Mouse (Mus musculus) CH12.LX (cell line): Measurements from ENCODE around the gene Mst1. TPM values are rescaled to one million over a fixed set of nuclear protein-coding genes. Genes with fewer than 3 reads are reported as not detected.

Source experiments
- DNase-seq: peaks from one replicate; pipeline ENCODE4 v3.0.0-alpha.2; 2013; ENCODE audit errors: extremely low read depth
- H3K27ac ChIP-seq: 2 replicates; pipeline ENCODE4 v1.5.1; 2012; ENCODE audit warnings: low read depth, mild to moderate bottlenecking, control low read depth, moderate library complexity; ENCODE audit not compliant: insufficient read depth
- H3K27me3 ChIP-seq: replicated peaks from 2 replicates; pipeline ENCODE3; 2012; ENCODE audit warnings: inconsistent platforms
- H3K36me3 ChIP-seq, 2 experiments: replicated peaks in 1 of 2; 2 replicates each; pipeline versions ENCODE3 to v1.6.1; 2012; ENCODE audit warnings: inconsistent platforms in 1 of 2, low read length in 1 of 2, mild to moderate bottlenecking in 1 of 2, mixed read lengths in 1 of 2, moderate library complexity in 1 of 2; ENCODE audit not compliant: control insufficient read depth in 1 of 2, insufficient read depth in 1 of 2
- H3K4me1 ChIP-seq, 2 experiments: 2 replicates each; pipeline ENCODE4 v1.6.1; 2012; ENCODE audit warnings: inconsistent platforms in 1 of 2, moderate library complexity in 1 of 2; ENCODE audit not compliant: insufficient read depth in 2 of 2, control insufficient read depth in 1 of 2
- H3K4me2 ChIP-seq: 2 replicates; pipeline ENCODE4 v1.6.1; 2012; ENCODE audit warnings: low read depth, mild to moderate bottlenecking, control low read depth; ENCODE audit not compliant: poor library complexity, insufficient read depth, severe bottlenecking
- H3K4me3 ChIP-seq, 3 experiments: fragments of 150-350 bp in 1 of 3; sonication (generic) in 1 of 3; replicated peaks in 1 of 3; 2 replicates each; pipeline versions ENCODE3 to v1.5.1; 2011 to 2012; ENCODE audit warnings: low read depth in 2 of 3, low read length in 2 of 3, mild to moderate bottlenecking in 2 of 3, moderate library complexity in 2 of 3, control low read depth in 1 of 3, improper control_type of control experiment in 1 of 3, inconsistent platforms in 1 of 3, mixed read lengths in 1 of 3; ENCODE audit not compliant: poor library complexity in 1 of 3
- H3K79me2 ChIP-seq: replicated peaks from 2 replicates; pipeline ENCODE4 v1.6.1; 2012; ENCODE audit warnings: mild to moderate bottlenecking, moderate library complexity; ENCODE audit not compliant: control insufficient read depth, poor library complexity, insufficient read depth, severe bottlenecking; ENCODE audit errors: extremely low read depth
- H3K9ac ChIP-seq: 2 replicates; pipeline ENCODE4 v1.6.1; 2012; ENCODE audit warnings: low read depth, mild to moderate bottlenecking, control low read depth, moderate library complexity; ENCODE audit not compliant: insufficient read depth
- H3K9me3 ChIP-seq: replicated peaks from 2 replicates; pipeline ENCODE3; 2012; ENCODE audit warnings: low read length, inconsistent platforms, mixed read lengths
- CHD1 ChIP-seq: IDR thresholded peaks from 2 replicates; pipeline ENCODE4 v1.6.1; 2012; ENCODE audit warnings: low read depth, low read length, improper control_type of control experiment, inconsistent platforms
- CHD2 ChIP-seq: IDR thresholded peaks from 2 replicates; pipeline ENCODE4 v1.6.1; 2011; ENCODE audit warnings: low read length, improper control_type of control experiment
- CTCF ChIP-seq, 2 experiments: IDR thresholded peaks in 1 of 2; conservative IDR thresholded peaks in 1 of 2; 2 replicates each; pipeline ENCODE4 v1.5.1; 2011 to 2012; ENCODE audit warnings: low read depth in 2 of 2, low read length in 2 of 2, improper control_type of control experiment in 1 of 2, inconsistent platforms in 1 of 2, mild to moderate bottlenecking in 1 of 2, moderate library complexity in 1 of 2
- E2F4 ChIP-seq: IDR thresholded peaks from 2 replicates; pipeline ENCODE4 v1.6.1; 2011; ENCODE audit warnings: low read depth, low read length, improper control_type of control experiment; ENCODE audit not compliant: insufficient replicate concordance
- ELF1 ChIP-seq: IDR thresholded peaks from 2 replicates; pipeline ENCODE4 v1.6.1; 2014; ENCODE audit warnings: low read depth, mild to moderate bottlenecking, inconsistent platforms, low read length, improper control_type of control experiment
- EP300 ChIP-seq: IDR thresholded peaks from 2 replicates; pipeline ENCODE4 v1.6.1; 2011; ENCODE audit warnings: low read length, improper control_type of control experiment
- GABPA ChIP-seq: IDR thresholded peaks from 2 replicates; pipeline ENCODE4 v1.6.1; 2012; ENCODE audit warnings: low read depth, low read length, improper control_type of control experiment, inconsistent platforms; ENCODE audit not compliant: insufficient replicate concordance
- HCFC1 ChIP-seq: IDR thresholded peaks from 2 replicates; pipeline ENCODE4 v1.6.1; 2012; ENCODE audit warnings: low read depth, mild to moderate bottlenecking, inconsistent platforms, low read length, improper control_type of control experiment
- IRF4 ChIP-seq: IDR thresholded peaks from 2 replicates; pipeline ENCODE4 v1.6.1; 2014; ENCODE audit warnings: low read depth, mild to moderate bottlenecking, inconsistent platforms, low read length, improper control_type of control experiment
- KAT2A ChIP-seq: IDR thresholded peaks from 2 replicates; pipeline ENCODE4 v1.6.1; 2012; ENCODE audit warnings: low read length, improper control_type of control experiment, inconsistent platforms; ENCODE audit not compliant: insufficient replicate concordance
- MEF2A ChIP-seq: IDR thresholded peaks from 2 replicates; pipeline ENCODE4 v1.6.1; 2014; ENCODE audit warnings: low read depth, mild to moderate bottlenecking, inconsistent platforms, low read length, improper control_type of control experiment, borderline replicate concordance
- MXI1 ChIP-seq: IDR thresholded peaks from 2 replicates; pipeline ENCODE4 v1.6.1; 2011; ENCODE audit warnings: mild to moderate bottlenecking, low read depth, low read length, improper control_type of control experiment
- MYC ChIP-seq: IDR thresholded peaks from 2 replicates; pipeline ENCODE4 v1.6.1; 2011; ENCODE audit warnings: low read depth, mild to moderate bottlenecking, improper control_type of control experiment, low read length
- NELFE ChIP-seq: IDR thresholded peaks from 2 replicates; pipeline ENCODE4 v1.6.1; 2011; ENCODE audit warnings: low read depth, low read length, improper control_type of control experiment
- PAX5 ChIP-seq: IDR thresholded peaks from 2 replicates; pipeline ENCODE4 v1.6.1; 2012; ENCODE audit warnings: low read length, inconsistent platforms, mixed read lengths
- RAD21 ChIP-seq: IDR thresholded peaks from 2 replicates; pipeline ENCODE4 v1.6.1; 2011; ENCODE audit warnings: low read depth, mild to moderate bottlenecking, low read length, improper control_type of control experiment, moderate library complexity
- RCOR1 ChIP-seq: conservative IDR thresholded peaks from 2 replicates; pipeline ENCODE4 v1.6.1; 2012; ENCODE audit warnings: low read depth, mild to moderate bottlenecking, inconsistent platforms, low read length, improper control_type of control experiment
- SIN3A ChIP-seq: IDR thresholded peaks from 2 replicates; pipeline ENCODE4 v1.6.1; 2012; ENCODE audit warnings: low read length, improper control_type of control experiment, inconsistent platforms
- UBTF ChIP-seq: IDR thresholded peaks from 2 replicates; pipeline ENCODE4 v1.6.1; 2012; ENCODE audit warnings: low read depth, mild to moderate bottlenecking, inconsistent platforms, low read length, improper control_type of control experiment, moderate library complexity
- USF2 ChIP-seq: conservative IDR thresholded peaks from 2 replicates; pipeline ENCODE4 v1.6.1; 2011; ENCODE audit warnings: low read depth, low read length, improper control_type of control experiment
- ZC3H11A ChIP-seq: IDR thresholded peaks from 2 replicates; pipeline ENCODE4 v1.6.1; 2012; ENCODE audit warnings: low read depth, mild to moderate bottlenecking, inconsistent platforms, low read length, improper control_type of control experiment
- ZKSCAN1 ChIP-seq: IDR thresholded peaks from 2 replicates; pipeline ENCODE4 v1.6.1; 2012; ENCODE audit warnings: low read depth, inconsistent platforms, low read length, improper control_type of control experiment, borderline replicate concordance
- ZMIZ1 ChIP-seq: IDR thresholded peaks from 2 replicates; pipeline ENCODE4 v1.6.1; 2012; ENCODE audit warnings: low read depth, mild to moderate bottlenecking, inconsistent platforms, low read length, improper control_type of control experiment
- dilution Hi-C: fragments of 300-500 bp; cut with MboI; formaldehyde crosslinking; loops from 2 replicates; pipeline ENCODE4 v1.14.3; 2020; ENCODE audit warnings: low sequenced_read_pairs; ENCODE audit not compliant: extremely low pct_unique_long_range_greater_than_20kb, extremely low pct_ligation_motif_present
- in situ Hi-C: fragments of 300-500 bp; cut with MboI; formaldehyde crosslinking; loops from 3 replicates; pipeline ENCODE4 v1.14.3; 2019; ENCODE audit warnings: low sequenced_read_pairs, low pct_ligation_motif_present, low pct_unique_long_range_greater_than_20kb, mixed read lengths
- polyA plus RNA-seq: library from polyadenylated mRNA; unstranded; fragments of >175 nt; gene quantifications from 2 replicates; pipeline ENCODE4 v1.2.1, GENCODE M21; 2012; ENCODE audit warnings: low read depth; ENCODE audit not compliant: insufficient read length
- total RNA-seq, 2 experiments: library from RNA; depleted of rRNA; stranded (reverse); fragments of 300-350 nt in 1 of 2; fragments of >200 nt in 1 of 2; gene quantifications; 2 replicates each; pipeline ENCODE4 v1.2.3; 2012 to 2014

The Mst1 gene
- total and polyA plus RNA-seq, 3 experiments, result 16.9 to 59.6 (median 21.4) TPM

DNA sequence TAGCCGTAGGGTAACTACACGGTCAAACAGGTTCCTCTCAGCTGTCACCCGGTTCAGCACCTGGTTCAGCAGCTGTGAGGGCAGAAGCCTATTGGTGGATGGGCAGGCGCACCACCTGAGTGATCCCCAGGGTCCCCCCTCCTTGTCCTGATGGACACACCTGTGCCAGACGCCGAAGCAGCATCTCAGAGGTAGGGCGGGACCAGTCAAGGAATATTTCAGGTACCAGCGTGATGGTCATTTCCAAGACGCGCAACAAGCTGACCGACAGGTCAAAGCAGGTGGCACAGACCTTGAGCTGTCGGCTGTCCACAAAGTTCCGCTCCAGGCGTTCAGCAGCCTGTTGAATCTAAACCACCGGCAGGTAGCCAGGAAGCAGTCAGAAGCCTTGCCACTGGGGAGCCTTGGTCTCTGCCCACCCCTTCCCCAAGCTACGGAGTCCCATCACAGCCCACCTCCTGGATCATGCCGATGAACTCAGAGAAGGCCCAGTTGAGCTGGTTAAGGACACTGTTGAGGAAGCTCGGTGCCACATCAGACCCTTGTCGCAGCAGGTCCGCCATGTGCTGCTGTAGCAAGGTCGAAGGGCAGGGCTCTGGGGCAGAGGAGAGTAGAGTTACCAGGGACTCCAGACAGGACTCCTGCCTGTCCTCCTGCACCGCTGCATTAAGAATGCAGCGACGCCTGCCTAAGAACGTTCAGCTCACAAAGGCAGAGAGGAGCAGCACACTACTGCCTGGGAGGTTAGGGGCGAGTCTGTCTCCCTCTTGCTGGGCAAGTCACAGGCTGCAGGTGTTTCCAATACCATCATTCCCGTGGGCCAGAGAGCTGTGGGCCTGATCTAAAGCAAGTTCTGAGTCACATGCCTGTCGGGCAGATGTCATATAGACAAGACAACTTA is 23.6 kb upstream of the Mst1 start:
- Histone ChIP-seq H3K4me1 (peaks cover 0 to 13% of the 10 kb centered on the region in 2 experiments; a peak in 2 of 4 replicates), H3K79me2 (no peaks in the 10 kb centered on the region), H3K36me3 (peaks cover 88 to 98% of the 10 kb centered on the region in 2 experiments), H3K9ac (no peak overlapping the region), H3K4me3 (no peak overlapping the region), H3K9me3 (no peaks in the 10 kb centered on the region), H3K4me2 (no peak overlapping the region), H3K27me3 (no peaks in the 10 kb centered on the region), H3K27ac (no peak overlapping the region)
- no peak for DNase-seq
- no peak for TF ChIP-seq ZMIZ1
- TF ChIP-seq E2F4, result no peak
- no peak for TF ChIP-seq CTCF (conservative IDR thresholded peaks at IDR 0.05 in 1 of 2, IDR thresholded peaks at IDR 0.05 in 1 of 2; ENCODE audit: low read depth in 2 of 2, low read length in 2 of 2)
- TF ChIP-seq RAD21, result no peak
- no peak for TF ChIP-seq MEF2A
- in situ Hi-C loops (loop anchor here (5.0 kb wide), 1 partner anchor 89 kb away; no protein-coding TSS in a partner anchor), dilution Hi-C loops (no loop called here)

DNA sequence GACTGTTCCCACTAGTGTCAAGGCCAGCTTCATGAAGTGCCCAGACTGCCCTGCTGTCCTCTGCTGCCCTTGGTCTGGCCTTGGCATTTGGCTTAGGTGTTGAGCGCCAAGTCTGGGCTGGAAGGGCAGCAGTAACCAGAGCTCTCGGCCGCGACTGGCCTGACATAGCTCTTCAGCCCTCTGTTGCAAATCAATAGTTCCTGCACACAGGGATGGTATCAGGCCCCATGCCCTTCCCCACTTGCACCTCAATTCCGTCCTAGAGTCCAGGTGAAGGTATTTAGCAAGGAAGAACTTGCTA is 23.0 kb upstream of the Mst1 start:
- Histone ChIP-seq H3K4me1 (peaks cover 0 to 9% of the 10 kb centered on the region in 2 experiments; a peak in 2 of 4 replicates), H3K9me3 (no peaks in the 10 kb centered on the region), H3K4me2 (no peak overlapping the region), H3K4me3 (no peak overlapping the region), H3K9ac (no peak overlapping the region), H3K27me3 (no peaks in the 10 kb centered on the region), H3K27ac (no peak overlapping the region), H3K36me3 (peaks cover 88 to 98% of the 10 kb centered on the region in 2 experiments), H3K79me2 (no peaks in the 10 kb centered on the region)
- no peak for DNase-seq
- TF ChIP-seq MEF2A (no peak), CHD2 (no peak), HCFC1 (no peak), ZKSCAN1 (no peak), GABPA (no peak), SIN3A (no peak), MXI1 (no peak), IRF4 (no peak), MYC (no peak), ELF1 (no peak), PAX5 (no peak), EP300 (no peak), NELFE (no peak), UBTF (no peak), USF2 (no peak), KAT2A (no peak), CHD1 (no peak), RCOR1 (no peak), ZC3H11A (no peak)
- dilution Hi-C loops, result no loop called here
- in situ Hi-C loops, result loop anchor here (5.0 kb wide), 1 partner anchor 90 kb away; no protein-coding TSS in a partner anchor
